Mouse (Mus musculus) embryo, embryonic 9.5 days (tissue): ENCODE measurements at regions not wholly inside any gene's neighbourhood (a gene's known extent, or its start where the extent isn't known, plus 50 kb on each side); places are given as distances from the start of the nearest gene placed in this dataset.
"Not testable (repeated sequence)": the region's sequence is repeated elsewhere in the genome, so short reads cannot be mapped to it uniquely, and the experiment has no call there.

Experiments used
- DNase-seq: peaks from one replicate; pipeline ENCODE4 v3.0.0-alpha.2; 2017; ENCODE audit errors: extremely low spot score

GRCm38 (mm10) chr12:22951956-22952355, 828.1 kb downstream of the Gm10330 start:
- not testable (repeated sequence) for DNase-seq

GRCm38 (mm10) chr12:22906156-22906555, 873.9 kb downstream of the Gm10330 start:
- DNase-seq, result peak; percentile 75
